ENCODE assay signal across 11 mouse cellular contexts in the genomic region with DNA sequence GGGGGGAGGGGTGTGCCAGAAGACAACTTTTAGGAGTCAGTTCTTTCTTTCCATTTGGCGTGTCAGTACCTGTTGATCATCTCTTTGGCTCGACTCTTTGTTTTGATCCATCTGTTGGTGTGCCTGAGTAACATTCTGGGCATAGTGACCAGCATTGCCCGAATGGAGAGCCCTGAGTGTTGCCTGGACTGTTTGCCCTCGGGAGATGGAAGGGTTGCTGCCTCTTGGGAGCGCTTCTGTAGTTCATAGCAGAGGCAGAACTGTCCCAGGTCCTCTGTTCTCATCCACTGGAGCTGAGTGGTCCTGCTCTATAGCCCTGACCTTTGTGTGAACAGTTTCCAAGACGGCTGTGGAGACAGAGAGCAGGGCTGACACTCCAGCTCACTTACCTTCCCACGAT. TPM values are rescaled to one million over a fixed set of nuclear protein-coding genes. Genes with fewer than 3 reads are reported as not detected.
A peak's percentile ranks its signal among the peaks of the same experiment; 100 is the strongest.
DNase-seq lines count a peak whose midpoint lies in the region; ATAC-seq and TF ChIP-seq lines count a peak whose summit lies in the region.
"Had no signal": no experiment of that assay in that cellular context is flagged by ENCODE, and none has a peak within 500 bp of the region (broad histone marks: within the 10 kb centered on the region; RNA-seq: fewer than 3 reads in every experiment).

No protein-coding gene starts in this region.

- 85% methylated on average over 7 of the region's 7 CpGs for WGBS in forebrain, embryonic 12.5 days
- WGBS in forebrain, postnatal 0 days = 67% methylated on average over 7 of the region's 7 CpGs
- 84% methylated on average over 7 of the region's 7 CpGs for WGBS in hindbrain, embryonic 13.5 days
- 78% methylated on average over 7 of the region's 7 CpGs for WGBS in hindbrain, embryonic 14.5 days
- 58% methylated on average over 7 of the region's 7 CpGs for WGBS in hindbrain, postnatal 0 days

- H3K9ac ChIP-seq in forebrain, embryonic 12.5 days = no peak overlapping the region
- H3K9ac ChIP-seq in forebrain, postnatal 0 days = no peak overlapping the region
- 0 out of 2 replicates have a peak overlapping the region, but pooled peaks have one; percentile 47 for H3K9ac ChIP-seq in hindbrain, embryonic 13.5 days
- no peak overlapping the region for H3K9ac ChIP-seq in hindbrain, embryonic 14.5 days
- no peak overlapping the region; the same call in 1 of the 2 replicates for H3K9ac ChIP-seq in CH12.LX (ENCODE audit: insufficient read depth, low read depth)
- no peak overlapping the region for H3K9ac ChIP-seq in hindbrain, postnatal 0 days (replicated peaks; ENCODE audit: low read length)
- H3K9ac ChIP-seq: lung, embryonic 14.5 days had no signal

- H3K79me2 ChIP-seq in CH12.LX (replicated peaks; ENCODE audit: control insufficient read depth, extremely low read depth, insufficient read depth, poor library complexity, severe bottlenecking) = peaks cover 72% of the 10 kb centered on the region

- in situ Hi-C loops in CH12.LX (cut with MboI; ENCODE audit: low pct_ligation_motif_present, low pct_unique_long_range_greater_than_20kb, low sequenced_read_pairs) = loop anchor here (10.0 kb wide), 1 partner anchor 362 kb away; no protein-coding TSS in a partner anchor

- no peak for ATAC-seq in forebrain, embryonic 12.5 days (ENCODE audit: low FRiP score)
- no peak for ATAC-seq in forebrain, postnatal 0 days
- no peak for ATAC-seq in hindbrain, embryonic 13.5 days (ENCODE audit: low FRiP score)
- ATAC-seq in hindbrain, embryonic 14.5 days (ENCODE audit: low FRiP score) = no peak
- no peak for ATAC-seq in hindbrain, postnatal 0 days
- no peak for ATAC-seq in megakaryocyte, adult 5-6 weeks (ENCODE audit: poor library complexity, severe bottlenecking)

- no peak for TF ChIP-seq RAD21 in CH12.LX (IDR thresholded peaks at IDR 0.05; ENCODE audit: low read depth, low read length)

- DNase-seq in forebrain, postnatal 0 days = no peak
- DNase-seq in hindbrain, embryonic 14.5 days (ENCODE audit: low spot score) = no peak
- no peak for DNase-seq in CH12.LX (ENCODE audit: extremely low read depth)
- DNase-seq in hindbrain, postnatal 0 days (ENCODE audit: low spot score) = no peak
- DNase-seq in frontal cortex, postnatal 25 days (ENCODE audit: low spot score in 2 of 2) = no peak
- DNase-seq: kidney, postnatal 10 days; lung, embryonic 14.5 days; thymus, postnatal 36 days had no signal

- H3K4me2 ChIP-seq in forebrain, embryonic 12.5 days = no peak overlapping the region
- H3K4me2 ChIP-seq in forebrain, postnatal 0 days (ENCODE audit: low read depth) = no peak overlapping the region
- no peak overlapping the region for H3K4me2 ChIP-seq in hindbrain, embryonic 13.5 days
- no peak overlapping the region for H3K4me2 ChIP-seq in hindbrain, embryonic 14.5 days (replicated peaks)
- peak overlapping the region; percentile 35 for H3K4me2 ChIP-seq in CH12.LX (ENCODE audit: insufficient read depth, low read depth, poor library complexity, severe bottlenecking)
- no peak overlapping the region for H3K4me2 ChIP-seq in hindbrain, postnatal 0 days (ENCODE audit: low read depth, low read length)
- H3K4me2 ChIP-seq: lung, embryonic 14.5 days had no signal

- 0 out of 2 replicates have a peak, but pooled peaks cover 7% of the 10 kb centered on the region for H3K36me3 ChIP-seq in forebrain, embryonic 12.5 days (replicated peaks)
- H3K36me3 ChIP-seq in forebrain, postnatal 0 days (ENCODE audit: insufficient read depth) = no peaks in the 10 kb centered on the region
- H3K36me3 ChIP-seq in hindbrain, embryonic 13.5 days = 0 out of 2 replicates have a peak, but pooled peaks cover 3% of the 10 kb centered on the region
- H3K36me3 ChIP-seq in hindbrain, embryonic 14.5 days (replicated peaks; ENCODE audit: control insufficient read depth, insufficient read depth) = no peaks in the 10 kb centered on the region
- peaks cover 0 to 24% of the 10 kb centered on the region in 2 experiments for H3K36me3 ChIP-seq in CH12.LX (replicated peaks in 1 of 2; ENCODE audit: control insufficient read depth in 1 of 2, insufficient read depth in 1 of 2, low read length in 1 of 2)
- H3K36me3 ChIP-seq in hindbrain, postnatal 0 days (ENCODE audit: insufficient read depth, low read length) = no peaks in the 10 kb centered on the region

- no peak for TF ChIP-seq POLR2A in CH12.LX (IDR thresholded peaks at IDR 0.05; ENCODE audit: low read depth, low read length)

- TF ChIP-seq CTCF in forebrain, postnatal 0 days (IDR thresholded peaks at IDR 0.05; ENCODE audit: low read depth) = no peak
- no peak for TF ChIP-seq CTCF in CH12.LX (conservative IDR thresholded peaks at IDR 0.05 in 1 of 2, IDR thresholded peaks at IDR 0.05 in 1 of 2; ENCODE audit: low read depth in 2 of 2, low read length in 2 of 2)
- no peak for TF ChIP-seq CTCF in hindbrain, postnatal 0 days (IDR thresholded peaks at IDR 0.05; ENCODE audit: low read depth)

- TF ChIP-seq EP300 in CH12.LX (IDR thresholded peaks at IDR 0.05; ENCODE audit: low read length) = no peak

- no peaks in the 10 kb centered on the region for H3K27me3 ChIP-seq in forebrain, embryonic 12.5 days
- H3K27me3 ChIP-seq in forebrain, postnatal 0 days (ENCODE audit: insufficient read depth, low read length) = no peaks in the 10 kb centered on the region
- no peaks in the 10 kb centered on the region for H3K27me3 ChIP-seq in hindbrain, embryonic 13.5 days
- no peaks in the 10 kb centered on the region for H3K27me3 ChIP-seq in hindbrain, embryonic 14.5 days (ENCODE audit: control insufficient read depth, insufficient read depth, low read length)
- H3K27me3 ChIP-seq in CH12.LX (replicated peaks) = no peaks in the 10 kb centered on the region
- H3K27me3 ChIP-seq in hindbrain, postnatal 0 days (ENCODE audit: insufficient read depth, low read length) = no peaks in the 10 kb centered on the region

- H3K9me3 ChIP-seq in forebrain, embryonic 12.5 days = no peaks in the 10 kb centered on the region
- no peaks in the 10 kb centered on the region for H3K9me3 ChIP-seq in forebrain, postnatal 0 days (ENCODE audit: low read length)
- no peaks in the 10 kb centered on the region for H3K9me3 ChIP-seq in hindbrain, embryonic 13.5 days
- no peaks in the 10 kb centered on the region for H3K9me3 ChIP-seq in hindbrain, embryonic 14.5 days (ENCODE audit: control insufficient read depth, low read length)
- H3K9me3 ChIP-seq in CH12.LX (replicated peaks; ENCODE audit: low read length) = no peaks in the 10 kb centered on the region
- no peaks in the 10 kb centered on the region for H3K9me3 ChIP-seq in hindbrain, postnatal 0 days (ENCODE audit: low read length)

- peaks cover 100% of the 10 kb centered on the region for H3K4me1 ChIP-seq in forebrain, embryonic 12.5 days
- H3K4me1 ChIP-seq in forebrain, postnatal 0 days (ENCODE audit: insufficient read depth) = peaks cover 42% of the 10 kb centered on the region
- H3K4me1 ChIP-seq in hindbrain, embryonic 13.5 days (replicated peaks) = peaks cover 100% of the 10 kb centered on the region
- H3K4me1 ChIP-seq in hindbrain, embryonic 14.5 days (replicated peaks; ENCODE audit: control insufficient read depth, insufficient read depth, low read length) = peaks cover 99% of the 10 kb centered on the region
- H3K4me1 ChIP-seq in CH12.LX (ENCODE audit: control insufficient read depth in 1 of 2, insufficient read depth in 2 of 2) = peaks cover 74 to 99% of the 10 kb centered on the region in 2 experiments
- peaks cover 77% of the 10 kb centered on the region for H3K4me1 ChIP-seq in hindbrain, postnatal 0 days (ENCODE audit: insufficient read depth, low read length)

- dilution Hi-C loops in CH12.LX (cut with MboI; ENCODE audit: extremely low pct_ligation_motif_present, extremely low pct_unique_long_range_greater_than_20kb, low sequenced_read_pairs) = no loop called here

- H3K4me3 ChIP-seq in forebrain, embryonic 12.5 days (replicated peaks) = no peak overlapping the region
- H3K4me3 ChIP-seq in forebrain, postnatal 0 days (ENCODE audit: low read depth, low read length) = no peak overlapping the region
- H3K4me3 ChIP-seq in hindbrain, embryonic 13.5 days = no peak overlapping the region
- no peak overlapping the region for H3K4me3 ChIP-seq in hindbrain, embryonic 14.5 days (replicated peaks; ENCODE audit: low read length)
- no peak overlapping the region for H3K4me3 ChIP-seq in CH12.LX (replicated peaks in 1 of 3; ENCODE audit: low read depth in 2 of 3, low read length in 2 of 3, poor library complexity in 1 of 3)
- no peak overlapping the region for H3K4me3 ChIP-seq in hindbrain, postnatal 0 days (ENCODE audit: low read length)

- peak overlapping the region; percentile 75 for H3K27ac ChIP-seq in forebrain, embryonic 12.5 days
- H3K27ac ChIP-seq in forebrain, postnatal 0 days (ENCODE audit: low read depth, low read length) = no peak overlapping the region
- H3K27ac ChIP-seq in hindbrain, embryonic 13.5 days = peak overlapping the region; percentile 82
- no peak overlapping the region for H3K27ac ChIP-seq in hindbrain, embryonic 14.5 days
- peak overlapping the region; percentile 70 for H3K27ac ChIP-seq in CH12.LX (ENCODE audit: insufficient read depth, low read depth)
- peak overlapping the region; percentile 68; the same call in 1 of the 2 replicates for H3K27ac ChIP-seq in hindbrain, postnatal 0 days

TF ChIP-seq in CH12.LX, 34 proteins besides CTCF, POLR2A, EP300 and RAD21 (continues in another document):
- TF ChIP-seq USF1 (IDR thresholded peaks at IDR 0.05; ENCODE audit: low read depth, low read length) (no peak), HCFC1 (IDR thresholded peaks at IDR 0.05; ENCODE audit: low read depth, low read length) (no peak), BHLHE40 (IDR thresholded peaks at IDR 0.05; ENCODE audit: low read depth, low read length) (no peak), TBP (conservative IDR thresholded peaks at IDR 0.05; ENCODE audit: low read depth, low read length) (no peak), IRF4 (IDR thresholded peaks at IDR 0.05; ENCODE audit: low read depth, low read length) (no peak), E2F4 (IDR thresholded peaks at IDR 0.05; ENCODE audit: insufficient replicate concordance, low read depth, low read length) (no peak), NELFE (IDR thresholded peaks at IDR 0.05; ENCODE audit: low read depth, low read length) (no peak)

RNA-seq across cellular contexts. Expression of a gene that starts 18.3 kb away (rescaled TPM):
- 64.1 and 68.3 TPM in 2 replicates for polyA plus RNA-seq in forebrain, embryonic 12.5 days (2016; fragmentation: Nextera tagmentation; extraction: Ambion mirVana)
- 48.5 and 75.6 TPM in 2 replicates for total RNA-seq in forebrain, postnatal 0 days (2014; rRNA removed)
- polyA plus RNA-seq in forebrain, postnatal 0 days (2015; fragmentation: Nextera tagmentation; extraction: Ambion mirVana) = 27.7 and 38.0 TPM in 2 replicates
- 58.5 and 65.3 TPM in 2 replicates for polyA plus RNA-seq in hindbrain, embryonic 13.5 days (2015; fragmentation: Nextera tagmentation; extraction: Ambion mirVana)
- polyA plus RNA-seq in hindbrain, embryonic 14.5 days (2014; fragmentation: Nextera tagmentation; extraction: Ambion mirVana) = 70.0 and 70.6 TPM in 2 replicates
- total RNA-seq in CH12.LX (2012; rRNA removed) (9.6 and 11.1 TPM in 2 replicates), CH12.LX (2014; rRNA removed) (2.0 and 3.7 TPM in 2 replicates)
- polyA plus RNA-seq in CH12.LX (2012; ENCODE audit: insufficient read length, low read depth) = 31.9 and 45.8 TPM in 2 replicates
- total RNA-seq in hindbrain, postnatal 0 days (2014; rRNA removed) = 129 and 135 TPM in 2 replicates
- 41.9 and 50.6 TPM in 2 replicates for polyA plus RNA-seq in hindbrain, postnatal 0 days (2015; fragmentation: Nextera tagmentation; extraction: Ambion mirVana)
- total RNA-seq in megakaryocyte, adult 5-6 weeks (2015) = 88.9 and 90.1 TPM in 2 replicates
- total RNA-seq in megakaryocyte, adult 5-6 weeks (2017) = 11.4 and 15.6 TPM in 2 replicates

Comparison
In these comparisons a context has a peak if more than half of its experiments do, and no peak if none do; other contexts are left out.
1. H3K27ac ChIP-seq: peak in forebrain, embryonic 12.5 days (single experiment), hindbrain, embryonic 13.5 days (single experiment), CH12.LX (single experiment) and hindbrain, postnatal 0 days (single experiment); none in forebrain, postnatal 0 days (single experiment) and hindbrain, embryonic 14.5 days (single experiment).